Mouse (Mus musculus) forebrain, embryonic 11.5 days (tissue): ENCODE measurements at regions not wholly inside any gene's neighbourhood (a gene's known extent, or its start where the extent isn't known, plus 50 kb on each side); places are given as distances from the start of the nearest gene placed in this dataset.

Experiments used
- ATAC-seq: fragments of 200-750 bp; cut with Nextera tagmentation; replicated peaks from 2 replicates; pipeline ENCODE4 v1.8.0; 2017; ENCODE audit warnings: moderate TSS enrichment; ENCODE audit not compliant: low FRiP score
- DNase-seq: peaks from one replicate; pipeline ENCODE4 v3.0.0-alpha.2; 2017; ENCODE audit warnings: low spot score
- H3K27ac ChIP-seq: fragments of 300-500 bp; sonication (generic); 2 replicates; pipeline ENCODE4 v1.5.1; 2014; ENCODE audit warnings: low read depth, low read length
- H3K27me3 ChIP-seq: fragments of 300-500 bp; sonication (generic); 2 replicates; pipeline ENCODE4 v1.6.1; 2014; ENCODE audit warnings: mild to moderate bottlenecking, low read length, mixed read lengths; ENCODE audit not compliant: control insufficient read depth, insufficient read depth
- H3K36me3 ChIP-seq: fragments of 300-500 bp; sonication (generic); 2 replicates; pipeline ENCODE4 v1.6.1; 2014; ENCODE audit warnings: mild to moderate bottlenecking, low read length, moderate library complexity, mixed read lengths; ENCODE audit not compliant: control insufficient read depth, insufficient read depth
- H3K4me1 ChIP-seq: fragments of 300-500 bp; sonication (generic); replicated peaks from 2 replicates; pipeline ENCODE4 v1.6.1; 2014; ENCODE audit warnings: low read length, mixed read lengths; ENCODE audit not compliant: control insufficient read depth, insufficient read depth
- H3K4me2 ChIP-seq: fragments of 300-500 bp; sonication (generic); 2 replicates; pipeline ENCODE4 v1.6.1; 2014; ENCODE audit warnings: low read depth, mild to moderate bottlenecking, low read length, moderate library complexity, mixed read lengths; ENCODE audit not compliant: severe bottlenecking
- H3K4me3 ChIP-seq: fragments of 300-500 bp; sonication (generic); 2 replicates; pipeline ENCODE4 v1.5.1; 2014; ENCODE audit warnings: low read depth, low read length
- H3K9ac ChIP-seq: fragments of 300-500 bp; sonication (generic); 2 replicates; pipeline ENCODE4 v1.6.1; 2014; ENCODE audit warnings: low read length
- H3K9me3 ChIP-seq: fragments of 300-500 bp; sonication (generic); 2 replicates; pipeline ENCODE4 v1.6.1; 2016; ENCODE audit warnings: low read length, mixed read lengths; ENCODE audit not compliant: control insufficient read depth
- WGBS: fragments of 180-500 bp; shearing (Covaris S2); extraction: QIAGEN DNeasy Blood & Tissue Kit; methylation state at CpG from one replicate; pipeline ENCODE4 v1.1.7; 2014; 5-methylcytosine and 5-hydroxymethylcytosine counted together

DNA sequence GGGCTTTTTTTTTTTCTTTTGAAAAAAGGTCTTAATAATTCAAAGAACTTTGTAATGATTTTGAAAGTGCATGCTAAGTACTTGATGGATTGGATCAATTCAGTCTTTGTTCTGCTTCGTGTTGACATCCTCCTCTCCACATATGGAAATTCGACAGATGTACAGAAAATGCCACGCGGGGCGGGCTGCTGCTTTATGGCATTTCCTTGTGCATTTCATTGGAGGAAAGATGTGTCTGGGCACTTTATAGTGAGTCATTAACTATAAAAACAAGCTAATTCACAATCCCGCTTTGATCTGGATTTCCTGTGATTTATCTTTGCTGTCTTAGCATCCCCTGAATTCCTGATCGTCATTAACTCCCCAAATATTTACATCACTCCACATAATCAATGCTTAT is 173.5 kb upstream of the Nr5a2 start:
- Histone ChIP-seq H3K27me3 (no peaks in the 10 kb centered on the region), H3K4me2 (no peak overlapping the region), H3K27ac (no peak overlapping the region), H3K36me3 (no peaks in the 10 kb centered on the region), H3K4me3 (no peak overlapping the region), H3K9me3 (no peaks in the 10 kb centered on the region), H3K4me1 (no peaks in the 10 kb centered on the region), H3K9ac (no peak overlapping the region)
- DNase-seq (no peak), ATAC-seq (no peak)
- WGBS: 80% methylated on average over 7 of the region's 7 CpGs

DNA sequence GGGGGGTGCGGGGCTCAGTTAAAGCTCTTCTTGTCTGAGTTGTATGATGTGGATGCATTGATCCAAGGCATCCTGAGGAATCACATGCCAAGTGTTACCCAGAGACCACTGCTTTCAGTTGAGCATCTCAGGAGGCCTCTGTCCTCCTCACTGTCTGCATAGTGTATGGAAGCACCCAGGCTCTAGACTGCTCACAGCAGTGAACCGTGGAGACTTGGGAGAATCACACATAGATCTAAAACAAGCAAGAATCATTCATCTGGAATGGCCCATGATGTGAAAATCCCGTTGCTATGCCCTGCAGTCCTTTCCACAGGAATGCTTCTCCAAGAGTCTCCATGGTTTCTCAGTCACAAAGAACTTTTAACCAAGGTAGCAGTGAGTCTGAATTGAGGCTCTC is 170.0 kb upstream of the Nr5a2 start:
- Histone ChIP-seq H3K36me3 (no peaks in the 10 kb centered on the region), H3K9ac (no peak overlapping the region), H3K4me3 (no peak overlapping the region), H3K9me3 (no peaks in the 10 kb centered on the region), H3K4me1 (no peaks in the 10 kb centered on the region), H3K27me3 (no peaks in the 10 kb centered on the region), H3K4me2 (no peak overlapping the region), H3K27ac (no peak overlapping the region)
- no peak for ATAC-seq
- whole genome bisulfite sequencing: 78% methylated on average over 3 of the region's 3 CpGs
- no peak for DNase-seq

DNA sequence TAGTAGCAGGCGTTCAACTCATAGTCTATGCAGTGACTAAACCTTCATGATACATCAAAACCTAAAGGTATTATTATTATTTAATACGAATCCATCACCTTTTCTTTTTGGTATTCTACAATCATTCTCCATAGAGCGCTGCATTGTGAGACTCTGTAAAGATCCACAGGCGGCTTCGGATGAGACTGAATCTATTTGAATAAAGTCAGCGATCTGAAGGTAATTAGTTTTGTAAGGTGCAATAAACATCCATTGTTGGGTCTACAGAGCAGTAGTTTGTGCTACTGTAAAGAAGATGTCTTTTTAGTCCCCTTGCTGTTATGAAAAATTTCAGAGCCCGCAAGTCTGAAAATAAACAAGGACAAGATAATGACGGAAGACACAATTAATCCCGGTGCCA is 168.9 kb upstream of the Nr5a2 start:
- no peaks in the 10 kb centered on the region for H3K27me3 ChIP-seq
- no peak overlapping the region for H3K27ac ChIP-seq
- H3K36me3 ChIP-seq: no peaks in the 10 kb centered on the region
- H3K4me3 ChIP-seq: no peak overlapping the region
- H3K9ac ChIP-seq: no peak overlapping the region
- no peaks in the 10 kb centered on the region for H3K4me1 ChIP-seq
- no peak for ATAC-seq
- no peak overlapping the region for H3K4me2 ChIP-seq
- no peak for DNase-seq
- 62% methylated on average over 9 of the region's 9 CpGs for WGBS
- no peaks in the 10 kb centered on the region for H3K9me3 ChIP-seq

DNA sequence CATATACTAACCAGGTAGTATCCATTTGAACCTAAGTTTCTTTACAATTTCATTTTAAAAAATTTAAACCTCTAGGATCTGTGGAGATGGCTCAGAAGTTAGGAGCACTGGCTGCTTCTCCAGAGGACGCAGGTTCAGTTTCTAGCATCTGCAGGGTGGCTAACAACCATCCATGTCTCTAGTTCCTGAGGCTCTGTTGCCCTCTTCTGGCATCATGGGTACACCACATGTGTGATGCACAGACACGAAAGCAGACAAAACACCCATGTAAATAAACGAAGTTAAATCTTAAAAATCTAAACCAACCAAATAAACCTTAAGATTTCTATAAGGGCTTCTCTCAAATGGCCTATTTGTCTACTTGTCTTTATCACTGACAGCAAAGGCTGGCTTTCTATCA is 157.6 kb upstream of the Nr5a2 start:
- Histone ChIP-seq H3K27ac (no peak overlapping the region), H3K9me3 (no peaks in the 10 kb centered on the region), H3K9ac (no peak overlapping the region), H3K4me1 (no peaks in the 10 kb centered on the region), H3K27me3 (no peaks in the 10 kb centered on the region), H3K4me2 (no peak overlapping the region), H3K36me3 (no peaks in the 10 kb centered on the region), H3K4me3 (no peak overlapping the region)
- 78% methylated on average over 3 of the region's 3 CpGs for WGBS
- ATAC-seq (no peak), DNase-seq (no peak)

DNA sequence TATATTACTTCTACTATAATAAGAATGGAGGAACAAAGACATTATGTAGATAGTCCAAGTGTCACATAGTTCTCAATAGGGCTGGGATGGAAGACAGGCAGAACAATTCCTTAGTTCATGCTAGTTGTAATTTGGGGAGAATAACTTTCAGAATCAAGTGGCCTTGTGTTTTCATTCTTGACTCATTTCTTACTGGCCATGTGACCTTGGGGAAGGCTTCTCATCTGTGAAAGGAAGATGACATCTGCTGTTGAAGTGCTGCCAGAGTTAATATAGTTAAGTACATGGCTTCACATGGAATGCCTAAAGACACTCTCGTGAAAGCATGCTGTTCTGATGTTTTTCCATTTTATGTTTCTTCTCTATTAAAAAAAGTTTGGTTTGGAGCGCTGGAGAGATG is 146.2 kb upstream of the Nr5a2 start:
- ATAC-seq (no peak), DNase-seq (no peak)
- 88% methylated on average over 2 of the region's 2 CpGs for WGBS
- no peak overlapping the region for H3K4me2 ChIP-seq
- no peak overlapping the region for H3K27ac ChIP-seq
- no peak overlapping the region for H3K4me3 ChIP-seq
- H3K4me1 ChIP-seq: no peaks in the 10 kb centered on the region
- H3K9me3 ChIP-seq: no peaks in the 10 kb centered on the region
- no peaks in the 10 kb centered on the region for H3K27me3 ChIP-seq
- no peaks in the 10 kb centered on the region for H3K36me3 ChIP-seq
- H3K9ac ChIP-seq: no peak overlapping the region

DNA sequence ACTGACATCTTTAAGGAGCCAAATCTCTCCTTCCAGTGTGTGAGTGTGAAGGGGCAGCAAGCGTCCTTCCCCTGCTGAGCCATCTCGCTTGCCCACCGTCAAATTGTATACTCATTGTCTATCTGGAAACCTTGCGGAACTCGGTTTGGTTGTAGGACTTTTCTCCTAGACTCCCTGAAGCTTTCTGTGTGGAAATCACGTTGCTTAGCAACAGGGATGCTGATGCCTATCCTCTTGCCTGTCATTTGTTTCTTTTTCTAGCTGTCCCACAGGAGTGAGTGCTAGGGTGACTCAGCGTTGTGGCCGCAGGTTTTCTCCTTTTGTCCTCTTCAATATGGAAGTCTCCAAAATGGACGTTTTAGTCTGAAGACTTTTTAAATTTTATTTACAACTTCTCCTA is 131.5 kb upstream of the Nr5a2 start:
- H3K36me3 ChIP-seq: no peaks in the 10 kb centered on the region
- 14% methylated on average over 9 of the region's 9 CpGs for WGBS
- no peak overlapping the region for H3K9ac ChIP-seq
- DNase-seq (no peak), ATAC-seq (no peak)
- no peaks in the 10 kb centered on the region for H3K27me3 ChIP-seq
- H3K4me2 ChIP-seq: no peak overlapping the region
- no peaks in the 10 kb centered on the region for H3K9me3 ChIP-seq
- no peak overlapping the region for H3K27ac ChIP-seq
- H3K4me3 ChIP-seq: no peak overlapping the region
- no peaks in the 10 kb centered on the region for H3K4me1 ChIP-seq

DNA sequence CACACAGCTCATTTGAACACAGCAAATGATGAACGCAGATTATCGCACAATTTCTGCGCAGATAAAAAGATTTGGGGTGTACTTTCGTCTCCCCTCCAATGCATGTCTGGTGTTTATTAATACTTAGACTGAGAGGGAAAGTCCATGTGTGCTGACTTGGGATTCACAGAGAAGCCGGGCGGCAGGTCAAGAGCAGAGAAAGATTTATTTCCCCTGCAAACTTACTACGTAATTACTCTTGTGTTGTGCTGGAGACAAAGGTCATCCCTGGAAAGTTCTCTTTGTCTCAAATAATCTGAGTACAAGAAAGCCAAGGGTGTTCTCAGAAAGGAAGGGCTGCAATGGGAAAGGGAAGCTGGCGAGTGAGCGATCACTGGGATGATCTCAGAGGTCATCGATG is 127.9 kb upstream of the Nr5a2 start:
- Histone ChIP-seq H3K27ac (no peak overlapping the region), H3K27me3 (no peaks in the 10 kb centered on the region), H3K9ac (no peak overlapping the region), H3K4me3 (no peak overlapping the region), H3K4me1 (no peaks in the 10 kb centered on the region), H3K4me2 (no peak overlapping the region), H3K9me3 (no peaks in the 10 kb centered on the region), H3K36me3 (no peaks in the 10 kb centered on the region)
- DNase-seq: no peak
- ATAC-seq: no peak
- 90% methylated on average over 10 of the region's 10 CpGs for WGBS

DNA sequence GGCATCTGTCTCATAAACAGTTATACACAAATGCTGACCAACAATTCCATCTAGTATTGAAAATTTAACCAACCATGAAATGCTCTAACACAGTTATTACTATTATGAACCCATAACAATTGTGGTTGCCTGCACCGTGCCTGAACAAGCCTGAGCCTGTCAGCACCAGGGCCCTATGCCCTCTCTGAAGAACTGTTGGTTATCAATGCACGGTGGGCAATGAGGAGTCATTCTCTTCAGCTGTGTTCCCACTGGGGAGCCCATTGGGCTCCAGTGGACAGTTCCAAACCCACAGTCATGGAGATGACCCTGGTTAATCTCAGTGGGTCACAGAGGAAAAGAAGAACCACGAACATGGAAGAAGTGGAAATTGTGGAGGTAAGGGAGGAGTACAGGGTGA is 126.5 kb upstream of the Nr5a2 start:
- H3K36me3 ChIP-seq: no peaks in the 10 kb centered on the region
- 90% methylated on average over 3 of the region's 3 CpGs for WGBS
- DNase-seq: no peak

DNA sequence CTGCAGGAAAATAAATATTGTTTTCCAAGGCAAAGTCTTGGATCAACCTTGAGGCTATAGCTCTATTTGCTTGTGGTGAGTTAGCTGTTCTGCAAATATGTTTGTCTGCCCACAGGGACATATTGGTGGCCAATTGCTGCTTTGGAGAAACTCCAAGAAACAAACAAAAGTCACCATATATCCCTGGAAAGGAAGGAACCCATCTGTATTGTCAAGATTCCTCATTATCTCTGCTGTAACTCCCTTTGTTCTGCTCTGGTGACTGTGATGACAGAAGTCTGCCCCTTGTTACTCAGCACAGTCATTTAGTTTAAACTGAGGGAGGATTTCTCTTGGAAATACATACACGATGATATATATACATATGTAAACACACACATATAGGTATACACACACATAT is 123.3 kb upstream of the Nr5a2 start:
- H3K4me2 ChIP-seq: no peak overlapping the region
- H3K27me3 ChIP-seq: no peaks in the 10 kb centered on the region
- H3K4me1 ChIP-seq: no peaks in the 10 kb centered on the region
- no peak overlapping the region for H3K27ac ChIP-seq
- no peak for ATAC-seq
- no peaks in the 10 kb centered on the region for H3K36me3 ChIP-seq
- no peak overlapping the region for H3K9ac ChIP-seq
- H3K9me3 ChIP-seq: no peaks in the 10 kb centered on the region
- no peak for DNase-seq
- H3K4me3 ChIP-seq: no peak overlapping the region
- WGBS: 81% methylated on average over 1 of the region's 1 CpGs

More for the DNA sequence above, 126.5 kb upstream of the Nr5a2 start:
- Histone ChIP-seq H3K9ac (no peak overlapping the region), H3K9me3 (no peaks in the 10 kb centered on the region), H3K4me2 (no peak overlapping the region), H3K4me3 (no peak overlapping the region), H3K27ac (no peak overlapping the region), H3K27me3 (no peaks in the 10 kb centered on the region), H3K4me1 (no peaks in the 10 kb centered on the region)
- ATAC-seq: no peak
